Mouse (Mus musculus) ES-Bruce4 (cell line): ENCODE results near the gene Nucb2.

ENCODE experiments used
- CTCF ChIP-seq: IDR thresholded peaks from one replicate; pipeline ENCODE4 v1.8.1; 2011; ENCODE audit warnings: low read depth, low read length
- POLR2A ChIP-seq: IDR thresholded peaks from one replicate; pipeline ENCODE4 v1.8.1; 2011; ENCODE audit warnings: low read length; ENCODE audit not compliant: insufficient read depth

- TF ChIP-seq CTCF: no peak
- no peak for TF ChIP-seq POLR2A
These were observed 10.4 kb downstream of the Nucb2 start for GRCm38 (mm10) chr7:116514546-116514945.
